Mouse (Mus musculus) MEL-GATA-1-ER (cell line): ENCODE data around the gene Srsf3.

Experiments used
- DNase-seq: peaks from one replicate; pipeline ENCODE4 v3.0.0-alpha.2; 2012; ENCODE audit warnings: low read depth; ENCODE audit errors: extremely low read depth

Gene Srsf3

GRCm38 (mm10) chr17:29044925-29045319 lies 12.5 kb downstream of the Srsf3 start:
- no peak for DNase-seq

- no peak for DNase-seq
These were observed 13.5 kb downstream of the Srsf3 start for GRCm38 (mm10) chr17:29045741-29046530.

GRCm38 (mm10) chr17:29046863-29047262 lies 14.4 kb downstream of the Srsf3 start:
- no peak for DNase-seq

- DNase-seq: no peak
These were observed 15.5 kb downstream of the Srsf3 start for GRCm38 (mm10) chr17:29047697-29048514.

- no peak for DNase-seq
These were observed 16.5 kb downstream of the Srsf3 start for GRCm38 (mm10) chr17:29048748-29049507.

DNA sequence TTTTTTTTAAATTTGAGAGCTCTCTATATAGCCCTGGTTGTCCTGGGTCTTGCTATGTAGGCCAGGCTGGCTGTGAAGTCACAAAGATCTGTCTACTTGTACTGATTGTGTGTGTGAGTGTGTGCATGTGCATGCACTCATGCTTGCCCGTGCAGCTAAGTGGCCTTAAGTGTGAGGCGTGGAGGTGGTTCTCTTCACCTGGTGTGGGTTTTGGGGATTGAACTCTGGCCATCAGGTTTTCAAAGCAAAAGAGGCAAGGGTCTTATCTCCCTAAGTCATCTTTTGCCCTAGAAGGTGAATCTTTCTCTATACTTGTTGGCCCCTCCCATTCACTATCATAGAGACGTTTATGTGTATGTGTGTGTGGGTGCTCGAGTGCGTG lies 17.1 kb downstream of the Srsf3 start:
- DNase-seq: no peak

GRCm38 (mm10) chr17:29049923-29050322 lies 17.5 kb downstream of the Srsf3 start:
- no peak for DNase-seq

DNA sequence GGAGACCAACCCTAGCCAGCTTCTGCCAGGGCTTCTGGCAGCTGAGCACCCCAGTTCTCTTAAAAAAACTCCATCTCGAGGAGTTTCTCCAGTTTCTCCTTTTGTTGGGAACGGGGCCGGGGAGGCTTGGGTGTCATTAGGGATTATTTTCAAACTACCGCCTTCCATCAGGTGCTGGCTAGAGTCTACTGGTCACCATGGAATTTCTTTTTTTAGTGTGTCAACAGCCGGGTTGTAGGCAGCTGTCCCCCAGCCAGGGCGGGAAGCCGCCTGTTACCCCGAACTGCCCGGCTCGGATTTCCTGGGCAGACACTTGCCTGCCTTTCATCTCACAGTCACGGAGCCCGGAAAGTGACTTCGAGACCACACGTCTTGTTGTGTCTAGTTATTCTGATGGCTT lies 18.4 kb downstream of the Srsf3 start:
- DNase-seq: no peak

GRCm38 (mm10) chr17:29053067-29053466 lies 20.6 kb downstream of the Srsf3 start:
- DNase-seq: no peak

DNA sequence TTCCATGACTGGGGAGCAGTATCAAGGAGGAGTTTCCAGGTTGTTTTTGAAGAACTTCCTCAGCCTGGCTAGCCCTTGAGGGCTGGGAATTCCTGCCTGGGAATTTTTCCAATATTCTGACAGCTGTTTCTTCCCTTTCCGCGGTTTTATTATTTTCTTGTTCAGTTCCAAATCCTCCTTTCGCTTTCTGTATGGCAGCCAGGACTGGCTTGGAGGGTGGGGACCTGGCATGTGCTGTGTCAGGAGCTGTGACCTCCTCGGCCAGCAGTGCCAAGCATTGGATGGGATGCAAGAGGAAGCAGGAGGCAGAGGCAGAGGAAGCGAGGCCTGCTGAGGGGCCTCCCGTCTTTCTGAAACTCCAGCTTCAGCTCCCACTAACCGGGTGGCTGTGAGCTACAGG lies 21.4 kb downstream of the Srsf3 start:
- no peak for DNase-seq

GRCm38 (mm10) chr17:29054429-29054828 lies 22.0 kb downstream of the Srsf3 start:
- DNase-seq: no peak

GRCm38 (mm10) chr17:29055586-29055985 lies 23.2 kb downstream of the Srsf3 start:
- no peak for DNase-seq

DNA sequence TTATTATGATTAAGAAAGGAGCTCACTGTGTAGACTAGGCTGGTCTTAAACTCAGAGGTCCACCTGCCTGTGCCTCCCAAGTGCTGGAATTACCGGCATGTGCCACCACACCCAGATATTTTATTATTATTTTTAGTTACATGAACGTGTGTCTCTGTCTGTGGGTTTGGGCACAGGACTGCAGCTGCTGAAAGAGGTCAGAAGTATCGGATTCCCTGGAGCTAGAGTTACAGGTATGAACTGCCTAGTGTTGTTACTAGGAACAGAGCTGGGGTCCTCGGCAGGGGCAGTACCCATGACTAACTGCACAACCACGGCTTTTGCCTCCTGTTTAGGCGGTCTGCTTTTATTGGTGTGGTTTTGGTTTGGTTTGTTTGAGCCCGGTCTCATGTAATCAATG lies 23.8 kb downstream of the Srsf3 start:
- no peak for DNase-seq

DNA sequence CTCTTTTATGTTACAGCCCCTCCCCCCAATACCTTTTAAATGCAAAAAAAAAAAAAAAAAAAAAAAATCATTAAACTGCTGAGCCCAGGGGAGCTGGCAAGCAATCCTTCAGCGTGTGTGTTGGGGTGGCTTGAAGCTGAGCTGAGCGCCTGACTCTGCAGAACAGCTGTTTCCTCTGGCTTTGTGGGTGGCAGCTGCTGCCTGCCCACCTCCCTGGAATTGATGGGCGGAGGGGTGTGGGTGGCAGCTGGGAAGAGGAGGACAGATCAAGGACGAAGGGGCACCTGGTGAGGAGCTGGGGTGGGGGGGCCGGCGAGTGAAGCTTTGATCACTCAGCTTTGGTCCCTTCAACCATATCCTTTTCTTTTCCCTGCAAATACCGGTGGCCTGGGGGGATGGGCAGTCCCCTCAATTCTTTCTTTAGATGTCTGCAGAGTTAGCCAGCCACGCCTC lies 24.3 kb downstream of the Srsf3 start:
- no peak for DNase-seq

DNA sequence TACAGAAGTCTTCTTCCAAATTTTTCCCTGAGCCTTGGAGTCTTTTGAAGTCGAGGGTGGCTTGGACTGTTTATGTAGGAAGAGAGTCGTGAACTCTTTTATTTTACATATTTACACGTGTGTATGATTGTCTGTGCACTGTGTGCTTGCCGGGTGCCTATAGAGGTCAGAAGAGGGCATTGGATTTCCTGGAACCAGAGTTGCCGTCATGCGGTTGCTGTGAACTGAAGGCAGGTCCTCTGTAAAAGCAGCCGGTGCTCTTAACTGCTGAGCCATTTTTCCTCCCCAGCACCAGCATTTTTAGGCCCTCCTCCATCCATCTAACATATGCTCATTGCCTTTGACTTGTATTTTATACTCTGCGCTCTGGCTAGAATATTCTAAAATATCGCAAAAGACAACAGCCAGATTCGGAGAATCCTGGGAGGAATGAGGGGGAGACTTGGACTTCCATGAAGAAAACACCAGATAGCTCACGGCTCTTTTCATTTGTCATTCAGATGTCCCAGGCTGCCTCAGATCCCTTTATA lies 25.0 kb downstream of the Srsf3 start:
- DNase-seq: no peak

GRCm38 (mm10) chr17:29057961-29058360 lies 25.5 kb downstream of the Srsf3 start:
- no peak for DNase-seq

DNA sequence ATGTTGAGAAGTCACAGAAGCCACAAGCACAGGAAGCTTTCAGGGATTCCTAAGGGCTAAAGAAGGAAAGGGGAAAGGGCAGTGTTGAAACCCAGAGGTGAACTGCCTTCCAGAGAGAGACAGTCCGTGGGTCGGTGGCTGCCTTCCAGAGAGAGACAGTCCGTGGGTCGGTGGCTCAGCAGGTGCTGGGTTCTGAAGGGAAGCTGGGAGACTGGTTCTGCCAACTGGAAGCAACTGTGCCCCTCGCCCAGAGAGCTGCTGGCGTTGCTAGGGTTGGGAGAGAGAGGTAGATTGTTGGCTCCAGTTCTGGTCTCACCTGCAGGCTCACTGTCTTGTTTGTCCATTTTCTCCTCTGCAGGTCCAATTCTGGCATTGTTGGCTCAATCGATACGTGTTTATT lies 26.1 kb downstream of the Srsf3 start:
- DNase-seq: no peak

GRCm38 (mm10) chr17:29059581-29059980 lies 27.2 kb downstream of the Srsf3 start:
- no peak for DNase-seq

GRCm38 (mm10) chr17:29060946-29061345 lies 28.5 kb downstream of the Srsf3 start:
- no peak for DNase-seq

- DNase-seq: no peak
These were observed 29.9 kb downstream of the Srsf3 start for GRCm38 (mm10) chr17:29062119-29063035.
